Mouse (Mus musculus): ENCODE data around the gene Fuz.

- TF ChIP-seq POLR2A (IDR thresholded peaks at IDR 0.05; ENCODE audit: low read depth, low read length) (no peak), CTCF (IDR thresholded peaks at IDR 0.05; ENCODE audit: extremely low read depth, insufficient read length, insufficient replicate concordance, low read depth, low read length) (no peak)
These were observed 5.7 kb upstream of the Fuz start for GRCm38 (mm10) chr7:44890180-44890579.
